Mouse (Mus musculus): ENCODE results near the gene Ncoa3. TPM values are rescaled to one million over a fixed set of nuclear protein-coding genes. Genes with fewer than 3 reads are reported as not detected.

The Ncoa3 gene
- polyA plus RNA-seq, 1 experiment: 25.2 TPM

DNA sequence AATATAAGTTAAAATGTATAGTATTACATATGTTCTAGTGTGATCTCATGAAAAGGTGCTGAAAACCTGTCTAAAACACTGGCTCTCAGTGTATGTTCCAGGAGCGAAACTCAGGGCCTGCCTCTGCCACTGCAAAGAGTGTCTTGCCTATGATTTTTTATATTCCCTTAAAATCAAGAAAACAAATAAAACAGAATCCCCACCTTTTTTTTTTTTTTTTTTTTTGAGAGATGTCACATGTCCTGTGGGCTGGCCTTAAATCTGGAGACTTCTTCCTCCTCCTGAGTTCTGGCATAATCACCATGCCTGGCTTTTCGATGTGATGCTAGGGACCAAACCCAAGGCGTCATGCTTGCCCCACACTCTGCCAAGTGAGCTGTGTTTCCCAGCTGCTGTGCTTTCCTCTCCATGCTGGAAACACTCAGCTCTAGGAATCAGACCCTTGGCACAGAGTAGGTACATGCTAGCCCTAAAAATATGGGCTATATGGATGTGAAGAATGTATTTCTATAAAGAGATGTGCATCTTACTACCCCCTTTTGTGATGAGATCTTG, 17.0 kb downstream of the Ncoa3 start:
- Histone ChIP-seq H3K4me3 (replicated peaks; ENCODE audit: control insufficient read depth, low read depth, low read length) (no peak overlapping the region), H3K4me1 (ENCODE audit: control insufficient read depth, insufficient read depth, low read length) (peaks cover 7% of the 10 kb centered on the region), H3K27ac (ENCODE audit: control insufficient read depth, insufficient read depth, low read depth, low read length, poor library complexity) (no peak overlapping the region)
- 73% methylated on average over 3 of the region's 3 CpGs for WGBS
- no peak for TF ChIP-seq POLR2A (IDR thresholded peaks at IDR 0.05; ENCODE audit: borderline replicate concordance, control insufficient read depth, low read depth, low read length)
- TF ChIP-seq CTCF (IDR thresholded peaks at IDR 0.05; ENCODE audit: control insufficient read depth, insufficient read depth, low read length): no peak

GRCm38 (mm10) chr2:166010321-166010720, 17.9 kb downstream of the Ncoa3 start:
- 85% methylated on average over 12 of the region's 12 CpGs for WGBS
- Histone ChIP-seq H3K4me3 (replicated peaks; ENCODE audit: control insufficient read depth, low read depth, low read length) (no peak overlapping the region), H3K27ac (ENCODE audit: control insufficient read depth, insufficient read depth, low read depth, low read length, poor library complexity) (no peak overlapping the region), H3K4me1 (ENCODE audit: control insufficient read depth, insufficient read depth, low read length) (peaks cover 7% of the 10 kb centered on the region)
- TF ChIP-seq CTCF (IDR thresholded peaks at IDR 0.05; ENCODE audit: control insufficient read depth, insufficient read depth, low read length) (no peak), POLR2A (IDR thresholded peaks at IDR 0.05; ENCODE audit: borderline replicate concordance, control insufficient read depth, low read depth, low read length) (no peak)

GRCm38 (mm10) chr2:166011422-166011821, 19.0 kb downstream of the Ncoa3 start:
- WGBS: 70% methylated on average over 3 of the region's 3 CpGs
- H3K27ac ChIP-seq (ENCODE audit: control insufficient read depth, insufficient read depth, low read depth, low read length, poor library complexity): 0 out of 2 replicates have a peak overlapping the region, but pooled peaks have one; percentile 68
- TF ChIP-seq CTCF (IDR thresholded peaks at IDR 0.05; ENCODE audit: control insufficient read depth, insufficient read depth, low read length) (no peak), POLR2A (IDR thresholded peaks at IDR 0.05; ENCODE audit: borderline replicate concordance, control insufficient read depth, low read depth, low read length) (no peak)
- no peak overlapping the region for H3K4me3 ChIP-seq (replicated peaks; ENCODE audit: control insufficient read depth, low read depth, low read length)
- peaks cover 7% of the 10 kb centered on the region for H3K4me1 ChIP-seq (ENCODE audit: control insufficient read depth, insufficient read depth, low read length)

DNA sequence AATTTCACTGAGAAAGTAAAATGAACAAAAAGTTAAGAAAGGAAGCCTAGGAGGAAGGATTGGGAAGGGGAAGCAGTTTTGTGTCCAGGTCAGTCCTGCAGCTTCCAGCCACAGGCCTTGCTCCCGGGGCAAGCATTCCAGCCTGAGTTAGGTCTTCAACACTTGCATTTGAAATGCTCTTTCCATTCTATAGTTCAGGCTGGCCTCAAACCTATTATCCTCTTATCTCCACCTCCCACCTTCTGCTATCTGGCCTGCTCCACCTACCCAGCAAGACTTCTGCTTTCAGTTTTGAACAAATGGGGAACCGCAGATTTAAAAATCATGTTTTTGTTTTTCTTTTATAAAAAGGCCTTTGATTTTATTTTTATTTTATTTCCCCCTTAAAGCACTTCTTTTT, 19.7 kb downstream of the Ncoa3 start:
- Histone ChIP-seq H3K4me3 (replicated peaks; ENCODE audit: control insufficient read depth, low read depth, low read length) (no peak overlapping the region), H3K4me1 (ENCODE audit: control insufficient read depth, insufficient read depth, low read length) (peaks cover 7% of the 10 kb centered on the region), H3K27ac (ENCODE audit: control insufficient read depth, insufficient read depth, low read depth, low read length, poor library complexity) (no peak overlapping the region; the same call in 1 of the 2 replicates)
- WGBS: 4% methylated on average over 2 of the region's 2 CpGs
- TF ChIP-seq POLR2A (IDR thresholded peaks at IDR 0.05; ENCODE audit: borderline replicate concordance, control insufficient read depth, low read depth, low read length) (no peak), CTCF (IDR thresholded peaks at IDR 0.05; ENCODE audit: control insufficient read depth, insufficient read depth, low read length) (no peak)

- TF ChIP-seq CTCF (IDR thresholded peaks at IDR 0.05; ENCODE audit: control insufficient read depth, insufficient read depth, low read length): no peak
- TF ChIP-seq POLR2A (IDR thresholded peaks at IDR 0.05; ENCODE audit: borderline replicate concordance, control insufficient read depth, low read depth, low read length): no peak
- Histone ChIP-seq H3K4me1 (ENCODE audit: control insufficient read depth, insufficient read depth, low read length) (peaks cover 2% of the 10 kb centered on the region; the same call in 1 of the 2 replicates), H3K27ac (ENCODE audit: control insufficient read depth, insufficient read depth, low read depth, low read length, poor library complexity) (no peak overlapping the region), H3K4me3 (replicated peaks; ENCODE audit: control insufficient read depth, low read depth, low read length) (no peak overlapping the region)
- WGBS: 29% methylated on average over 3 of the region's 3 CpGs
Measured at GRCm38 (mm10) chr2:166018769-166019168, 26.3 kb downstream of the Ncoa3 start.

GRCm38 (mm10) chr2:166020026-166020425, 27.6 kb downstream of the Ncoa3 start:
- 79% methylated on average over 2 of the region's 2 CpGs for WGBS
- TF ChIP-seq CTCF (IDR thresholded peaks at IDR 0.05; ENCODE audit: control insufficient read depth, insufficient read depth, low read length) (no peak), POLR2A (IDR thresholded peaks at IDR 0.05; ENCODE audit: borderline replicate concordance, control insufficient read depth, low read depth, low read length) (no peak)
- Histone ChIP-seq H3K4me1 (ENCODE audit: control insufficient read depth, insufficient read depth, low read length) (peaks cover 3% of the 10 kb centered on the region; the same call in 1 of the 2 replicates), H3K27ac (ENCODE audit: control insufficient read depth, insufficient read depth, low read depth, low read length, poor library complexity) (no peak overlapping the region), H3K4me3 (replicated peaks; ENCODE audit: control insufficient read depth, low read depth, low read length) (no peak overlapping the region)

DNA sequence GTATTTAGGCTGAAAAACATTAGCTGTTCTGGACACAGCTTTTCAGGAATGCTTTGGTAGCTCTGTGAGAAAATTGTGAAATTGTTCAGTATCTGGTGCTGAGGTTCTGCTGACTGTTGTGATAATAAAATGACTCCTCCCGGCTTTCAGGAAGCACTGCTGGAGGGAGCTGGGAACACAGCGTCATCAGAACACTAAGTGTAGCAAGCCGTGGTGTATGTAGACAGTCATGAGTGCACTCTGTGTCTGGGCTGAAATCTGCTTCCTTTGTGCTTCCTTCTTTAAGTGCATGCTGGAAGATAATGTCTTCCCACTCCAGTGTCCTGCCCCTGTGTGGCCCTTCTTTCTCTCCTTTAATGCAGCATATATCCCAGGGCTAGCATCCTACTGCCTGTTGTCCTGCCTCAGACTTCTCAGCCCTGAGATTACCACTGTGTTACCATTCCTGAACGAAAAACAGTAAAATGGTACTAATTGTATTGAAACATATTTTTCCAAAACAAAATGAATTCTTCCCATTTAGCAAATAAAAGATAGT, 28.7 kb downstream of the Ncoa3 start:
- no peak for TF ChIP-seq POLR2A (IDR thresholded peaks at IDR 0.05; ENCODE audit: borderline replicate concordance, control insufficient read depth, low read depth, low read length)
- no peak for TF ChIP-seq CTCF (IDR thresholded peaks at IDR 0.05; ENCODE audit: control insufficient read depth, insufficient read depth, low read length)
- peaks cover 3% of the 10 kb centered on the region; the same call in 1 of the 2 replicates for H3K4me1 ChIP-seq (ENCODE audit: control insufficient read depth, insufficient read depth, low read length)
- no peak overlapping the region for H3K27ac ChIP-seq (ENCODE audit: control insufficient read depth, insufficient read depth, low read depth, low read length, poor library complexity)
- no peak overlapping the region for H3K4me3 ChIP-seq (replicated peaks; ENCODE audit: control insufficient read depth, low read depth, low read length)
- 21% methylated on average over 4 of the region's 4 CpGs for WGBS

GRCm38 (mm10) chr2:166021642-166022041, 29.2 kb downstream of the Ncoa3 start:
- WGBS: 87% methylated on average over 3 of the region's 3 CpGs
- TF ChIP-seq CTCF (IDR thresholded peaks at IDR 0.05; ENCODE audit: control insufficient read depth, insufficient read depth, low read length) (no peak), POLR2A (IDR thresholded peaks at IDR 0.05; ENCODE audit: borderline replicate concordance, control insufficient read depth, low read depth, low read length) (no peak)
- no peak overlapping the region for H3K27ac ChIP-seq (ENCODE audit: control insufficient read depth, insufficient read depth, low read depth, low read length, poor library complexity)
- no peak overlapping the region for H3K4me3 ChIP-seq (replicated peaks; ENCODE audit: control insufficient read depth, low read depth, low read length)
- peaks cover 3% of the 10 kb centered on the region; the same call in 1 of the 2 replicates for H3K4me1 ChIP-seq (ENCODE audit: control insufficient read depth, insufficient read depth, low read length)
